Mouse (Mus musculus) activated CD4-positive, CD25-positive, alpha-beta regulatory T cell (primary cell): ENCODE results near the gene Ifih1. TPM values are rescaled to one million over a fixed set of nuclear protein-coding genes. Genes with fewer than 3 reads are reported as not detected.

Source experiments
- polyA plus RNA-seq, 2 experiments: library from polyadenylated mRNA; unstranded; fragments of 100-300 nt; shearing (Covaris generic); gene quantifications; one replicate each; pipeline ENCODE4 v1.2.1; 2017

Ifih1 gene
- polyA plus RNA-seq = 10 to 100 TPM; 17.2 to 22.1 TPM

GRCm38 (mm10) chr2:62646014-62646645 lies at the start of gene Ifih1:
Gene Ifih1, minus strand, starts transcription at chr2:62646255.

DNA sequence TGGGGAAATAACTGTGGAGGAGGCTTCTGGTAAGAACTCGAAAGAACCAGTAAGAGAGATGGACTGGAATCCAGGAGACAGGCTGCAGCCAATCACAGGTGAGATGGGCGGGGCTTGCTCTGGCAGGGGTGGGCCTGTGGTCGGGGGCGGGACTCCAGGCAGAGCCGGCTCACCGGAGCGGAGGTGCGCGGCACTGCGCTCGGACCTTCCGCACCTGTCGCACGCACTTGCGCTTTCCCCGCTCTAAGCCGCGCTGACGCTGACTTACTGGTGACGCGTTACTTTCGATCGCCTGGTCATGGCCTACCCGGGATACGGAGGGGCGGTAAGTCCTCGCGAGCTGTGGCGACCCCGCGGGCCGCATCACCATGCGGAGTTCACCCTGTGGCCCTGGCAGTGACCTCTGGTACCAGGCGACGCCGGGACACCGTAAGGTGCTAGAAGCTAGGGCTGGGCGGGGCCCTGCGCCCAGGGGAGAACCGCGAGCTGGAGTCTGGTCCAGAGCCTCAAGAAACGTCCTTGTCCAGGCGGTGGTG lies 18.1 kb upstream of the Ifih1 start, which contains the start of gene Gca:
Gene Gca, plus strand, starts transcription at position 151 of the 536 bp plus-strand sequence.

GRCm38 (mm10) chr2:62573753-62574159 lies 72.3 kb downstream of the Ifih1 start, which contains the start of gene Fap:
Gene Fap, minus strand, starts transcription at chr2:62574075.

Other genes with a start within 250 kb of the Ifih1 start
- 100 to 1,000 TPM; 103 to 186 TPM for gene Dpp4, start 234.0 kb downstream of the Ifih1 start, polyA plus RNA-seq
- gene Gcg, start 162.6 kb downstream of the Ifih1 start, polyA plus RNA-seq = not detected
- under 1 TPM; 0.23 to 0.24 TPM for gene Fap, start 72.2 kb downstream of the Ifih1 start, polyA plus RNA-seq
- gene Gca, start 18.0 kb upstream of the Ifih1 start, polyA plus RNA-seq = 1 to 10 TPM in 1 of 2 experiments, under 1 TPM in 1; 0.81 to 1.2 TPM